Mouse (Mus musculus) heart, postnatal 0 days (tissue): Measurements from ENCODE around the gene Vmn1r85. TPM values are rescaled to one million over a fixed set of nuclear protein-coding genes. Genes with fewer than 3 reads are reported as not detected.
"Not testable (repeated sequence)": the region's sequence is repeated elsewhere in the genome, so short reads cannot be mapped to it uniquely, and the experiment has no call there.

Experiments used
- ATAC-seq: fragments of 200-750 bp; cut with Nextera tagmentation; 2 replicates; pipeline ENCODE4 v1.8.0; 2017; ENCODE audit warnings: low read depth, moderate number of reproducible peaks, moderate library complexity; ENCODE audit not compliant: insufficient read depth
- DNase-seq: peaks from one replicate; pipeline ENCODE4 v3.0.0-alpha.2; 2016; ENCODE audit warnings: low spot score
- H3K27ac ChIP-seq: fragments of 300-500 bp; sonication (generic); 2 replicates; pipeline ENCODE4 v1.5.1; 2014; ENCODE audit warnings: low read depth, mild to moderate bottlenecking
- H3K27me3 ChIP-seq: fragments of 300-500 bp; sonication (generic); 2 replicates; pipeline ENCODE4 v1.6.1; 2014; ENCODE audit warnings: low read length, mixed read lengths; ENCODE audit not compliant: control insufficient read depth, insufficient read depth
- H3K36me3 ChIP-seq: fragments of 300-500 bp; sonication (generic); replicated peaks from 2 replicates; pipeline ENCODE4 v1.6.1; 2014; ENCODE audit warnings: low read length, mixed read lengths; ENCODE audit not compliant: control insufficient read depth, insufficient read depth
- H3K4me1 ChIP-seq: fragments of 300-500 bp; sonication (generic); 2 replicates; pipeline ENCODE4 v1.6.1; 2014; ENCODE audit warnings: antibody characterized with exemption; ENCODE audit not compliant: control insufficient read depth, insufficient read depth
- H3K4me2 ChIP-seq: fragments of 300-500 bp; sonication (generic); 2 replicates; pipeline ENCODE4 v1.6.1; 2014; ENCODE audit warnings: low read depth, mild to moderate bottlenecking, low read length, moderate library complexity
- H3K4me3 ChIP-seq: fragments of 300-500 bp; sonication (generic); 2 replicates; pipeline ENCODE4 v1.5.1; 2014; ENCODE audit warnings: low read depth, low read length
- H3K9ac ChIP-seq: fragments of 300-500 bp; sonication (generic); replicated peaks from 2 replicates; pipeline ENCODE4 v1.6.1; 2014; ENCODE audit warnings: low read depth, low read length, mixed read lengths
- H3K9me3 ChIP-seq: fragments of 300-500 bp; sonication (generic); replicated peaks from 2 replicates; pipeline ENCODE4 v1.6.1; 2016; ENCODE audit warnings: low read length; ENCODE audit not compliant: control insufficient read depth
- CTCF ChIP-seq: IDR thresholded peaks from 2 replicates; pipeline ENCODE4 v1.5.1; 2016; ENCODE audit warnings: antibody characterized with exemption, control low read depth, low read depth
- EP300 ChIP-seq: IDR thresholded peaks from 2 replicates; pipeline ENCODE4 v1.6.1; 2016; ENCODE audit warnings: antibody characterized with exemption, low read depth
- WGBS: fragments of 180-500 bp; shearing (Covaris S2); extraction: QIAGEN DNeasy Blood & Tissue Kit; methylation state at CpG from one replicate; pipeline ENCODE4 v1.1.7; 2014; 5-methylcytosine and 5-hydroxymethylcytosine counted together
- polyA plus RNA-seq: library from polyadenylated mRNA; unstranded; fragments of >200 nt; fragmentation: Nextera tagmentation; extraction: Ambion mirVana; gene quantifications from 2 replicates; pipeline ENCODE4 v1.2.1, GENCODE M21; 2015
- total RNA-seq: library from RNA; depleted of rRNA; stranded (reverse); fragments of >200 nt; gene quantifications from 2 replicates; pipeline ENCODE4 v1.2.3, GENCODE M21; 2014; ENCODE audit warnings: low replicate concordance

The Vmn1r85 gene
- total and polyA plus RNA-seq, 2 experiments from 2014 or later, result not detected

- TF ChIP-seq CTCF (no peak), EP300 (no peak)
- H3K4me2 ChIP-seq, result no peak overlapping the region
- no peaks in the 10 kb centered on the region for H3K9me3 ChIP-seq
- H3K27ac ChIP-seq, result no peak overlapping the region
- no peaks in the 10 kb centered on the region for H3K4me1 ChIP-seq
- ATAC-seq (no peak), DNase-seq (no peak)
- no peak overlapping the region for H3K4me3 ChIP-seq
- no peaks in the 10 kb centered on the region for H3K27me3 ChIP-seq
- H3K9ac ChIP-seq, result no peak overlapping the region
- H3K36me3 ChIP-seq, result no peaks in the 10 kb centered on the region
- WGBS, result 49% methylated on average over 5 of the region's 5 CpGs
Observed at GRCm38 (mm10) chr7:13072293-13072692, 22.7 kb downstream of the Vmn1r85 start.

DNA sequence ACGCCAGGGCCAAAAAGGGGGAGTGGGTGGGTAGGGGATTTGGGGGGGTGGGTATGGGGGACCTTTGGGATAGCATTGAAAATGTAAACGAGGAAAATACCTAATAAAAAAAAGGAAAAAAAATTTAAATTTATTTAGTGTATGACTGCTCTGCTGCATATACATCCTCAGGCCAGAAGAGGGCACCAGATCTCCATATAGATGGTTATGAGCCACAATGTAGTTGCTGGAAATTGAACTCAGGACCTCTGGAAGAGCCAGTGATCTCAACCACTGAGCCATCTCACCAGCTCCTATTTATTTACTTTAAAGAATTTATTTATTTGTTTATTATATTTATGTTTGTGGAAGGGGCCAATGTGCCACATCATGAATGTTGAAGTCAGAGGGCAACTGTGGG, 31.6 kb downstream of the Vmn1r85 start:
- TF ChIP-seq CTCF, result peak; percentile 25
- DNase-seq, H3K4me3 ChIP-seq, H3K27ac ChIP-seq, H3K36me3 ChIP-seq, H3K9me3 ChIP-seq, H3K4me2 ChIP-seq, H3K27me3 ChIP-seq, H3K4me1 ChIP-seq, ATAC-seq, H3K9ac ChIP-seq: not testable (repeated sequence)
- WGBS, result 49% methylated on average over 2 of the region's 2 CpGs

DNA sequence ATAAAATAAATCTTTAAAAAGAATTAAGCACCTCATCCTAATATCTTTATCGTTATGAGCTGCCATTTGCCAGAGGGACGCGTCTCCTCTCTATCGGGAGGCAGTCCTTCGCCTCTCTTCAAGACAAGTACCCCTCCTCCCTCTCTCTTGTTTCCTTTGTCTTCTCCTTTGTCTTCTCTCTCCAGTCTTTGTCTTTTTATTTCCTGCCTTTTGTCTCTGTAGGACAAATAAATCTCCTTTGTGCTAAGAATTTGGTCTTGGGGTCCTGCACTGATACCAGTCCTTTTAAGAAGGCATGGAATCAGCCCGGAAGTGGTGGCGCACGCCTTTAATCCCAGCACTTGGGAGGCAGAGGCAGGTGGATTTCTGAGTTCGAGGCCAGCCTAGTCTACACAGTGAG, 35.4 kb downstream of the Vmn1r85 start:
- no peak overlapping the region for H3K9ac ChIP-seq
- TF ChIP-seq CTCF (no peak), EP300 (no peak)
- H3K9me3 ChIP-seq, result no peaks in the 10 kb centered on the region
- WGBS, result 83% methylated on average over 9 of the region's 9 CpGs
- DNase-seq (no peak), ATAC-seq (no peak)
- H3K4me1 ChIP-seq, result no peaks in the 10 kb centered on the region
- no peak overlapping the region for H3K4me2 ChIP-seq
- H3K27me3 ChIP-seq, result no peaks in the 10 kb centered on the region
- H3K4me3 ChIP-seq, result no peak overlapping the region
- H3K27ac ChIP-seq, result no peak overlapping the region
- no peaks in the 10 kb centered on the region for H3K36me3 ChIP-seq

- Histone ChIP-seq H3K27me3 (no peaks in the 10 kb centered on the region), H3K4me2 (no peak overlapping the region), H3K4me1 (0 out of 2 replicates have a peak, but pooled peaks cover 5% of the 10 kb centered on the region), H3K4me3 (no peak overlapping the region), H3K27ac (no peak overlapping the region), H3K9ac (no peak overlapping the region), H3K9me3 (no peaks in the 10 kb centered on the region), H3K36me3 (no peaks in the 10 kb centered on the region)
- no peak for TF ChIP-seq EP300
- peak; percentile 19; the same call in 1 of the 2 replicates for TF ChIP-seq CTCF
- DNase-seq (no peak), ATAC-seq (no peak)
- WGBS, result 62% methylated on average over 8 of the region's 8 CpGs
Observed at GRCm38 (mm10) chr7:13056913-13057700, 37.9 kb downstream of the Vmn1r85 start.

DNA sequence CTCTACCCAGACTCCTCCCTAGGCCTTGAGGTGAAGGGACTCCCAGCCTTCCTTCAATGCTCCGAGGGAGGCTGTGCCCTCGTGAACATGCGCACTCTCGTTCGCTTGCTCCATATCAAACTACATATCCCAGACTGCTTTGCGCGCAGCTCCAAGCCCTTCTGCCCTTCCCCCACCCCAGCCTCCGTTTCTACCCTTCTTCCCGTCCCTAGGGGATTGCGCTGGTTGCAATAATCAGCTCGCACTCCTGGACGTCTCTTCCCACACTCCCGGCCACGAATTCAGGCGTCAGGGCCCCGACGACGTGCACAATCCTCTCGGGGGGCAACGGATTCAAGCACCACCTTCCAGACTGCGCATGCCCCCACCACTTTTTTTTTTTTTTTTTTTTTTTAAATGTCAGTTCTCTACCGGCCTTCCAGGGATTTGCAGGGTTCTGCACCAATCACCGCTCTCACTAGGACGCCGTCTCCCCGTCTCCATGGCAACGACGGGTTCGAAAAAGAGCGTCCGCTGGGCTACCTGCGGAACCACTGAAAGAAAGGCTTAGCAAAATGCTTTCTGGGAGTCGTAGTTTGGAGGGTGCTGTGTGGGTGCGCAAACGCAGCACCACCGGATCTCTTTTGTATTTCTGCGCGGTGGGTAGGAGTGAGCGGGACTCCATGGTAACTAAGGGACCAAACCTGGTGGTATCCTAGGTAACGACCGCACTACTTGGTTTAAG, 40.5 kb downstream of the Vmn1r85 start, which contains the start of gene Mzf1:
TSS of gene Mzf1 (minus strand) at position 478 of the 724 bp plus-strand sequence.
- no peaks in the 10 kb centered on the region for H3K27me3 ChIP-seq
- ATAC-seq (peak; percentile 92), DNase-seq (peak; percentile 91)
- TF ChIP-seq EP300 (no peak), CTCF (no peak)
- peak within 1 kb of the TSS; percentile 65 for H3K4me3 ChIP-seq
- no peaks in the 10 kb centered on the region for H3K36me3 ChIP-seq
- peak within 1 kb of the TSS; percentile 56 for H3K27ac ChIP-seq
- under 1% methylated on average over 41 of the region's 41 CpGs for WGBS
- peak within 1 kb of the TSS; percentile 71 for H3K4me2 ChIP-seq
- peak within 1 kb of the TSS; percentile 45; the same call in 1 of the 2 replicates for H3K9ac ChIP-seq
- 0 out of 2 replicates have a peak, but pooled peaks cover 5% of the 10 kb centered on the region for H3K4me1 ChIP-seq
- H3K9me3 ChIP-seq, result no peaks in the 10 kb centered on the region
